Mouse (Mus musculus): ENCODE data around the gene Olfr325.
"Not testable (repeated sequence)": the region's sequence is repeated elsewhere in the genome, so short reads cannot be mapped to it uniquely, and the experiment has no call there.

The Olfr325 gene

DNA sequence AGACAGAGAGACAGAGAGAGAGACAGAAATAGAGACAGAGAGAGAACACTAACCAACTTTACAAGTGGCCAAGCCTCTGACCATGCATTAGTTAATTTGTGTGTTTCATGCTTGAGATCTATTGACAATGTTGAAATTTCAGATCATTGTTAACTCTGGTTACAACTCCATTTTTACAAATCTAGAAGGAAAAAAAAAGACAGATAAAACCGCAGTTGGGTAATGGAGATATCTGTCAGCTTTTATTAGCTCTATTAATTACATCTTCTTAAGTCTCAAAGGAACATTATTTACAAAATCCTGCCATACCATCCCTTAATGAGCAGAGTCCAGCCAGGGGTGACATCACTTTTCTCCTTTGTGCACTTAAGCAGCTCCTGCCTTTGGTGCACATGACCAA lies at the start of gene Olfr325:
Gene Olfr325, plus strand, starts transcription at position 301 of the 400 bp plus-strand sequence.
- DNase-seq (ENCODE audit: low spot score): no peak

DNA sequence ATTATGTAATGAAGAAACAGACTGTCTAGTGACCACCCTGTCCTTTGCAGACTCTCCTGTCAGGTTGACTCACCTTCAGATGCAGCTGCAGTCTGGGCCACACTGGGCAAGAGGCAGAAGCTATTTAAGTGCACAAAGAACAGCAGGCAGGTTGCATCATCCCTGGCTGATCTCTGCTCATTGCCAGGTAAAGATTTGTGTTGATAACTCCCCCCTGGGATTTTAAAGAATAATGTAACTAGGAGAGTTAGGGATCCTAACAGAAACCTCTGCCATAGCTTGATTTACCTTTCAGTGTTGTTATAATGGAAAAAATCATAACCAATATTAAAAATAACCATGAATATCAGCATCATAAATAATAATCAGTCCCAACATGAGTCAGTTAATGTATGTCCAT lies 42.8 kb upstream of the Olfr325 start, which contains the start of gene Olfr330:
Gene Olfr330, minus strand, starts transcription at position 101 of the 400 bp plus-strand sequence.
- not testable (repeated sequence) for DNase-seq (ENCODE audit: low spot score)

DNA sequence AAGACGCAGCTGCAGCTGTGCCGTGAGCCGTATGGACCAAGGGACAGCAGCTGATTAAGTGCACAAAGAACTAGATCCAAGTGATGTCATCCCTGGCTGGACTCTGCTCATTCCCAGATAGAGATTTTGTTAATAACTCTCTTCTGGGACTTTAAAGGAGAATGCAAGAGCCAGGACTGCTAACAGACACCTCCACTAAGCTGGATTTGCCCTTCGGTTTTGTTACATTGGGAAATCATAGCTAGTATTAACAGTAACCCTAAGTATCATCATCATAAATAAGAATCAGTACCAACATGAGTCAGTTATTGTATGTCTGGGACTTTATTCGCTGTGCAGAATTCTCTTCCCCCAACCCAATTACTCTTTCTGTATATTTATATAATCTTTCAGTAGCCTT lies 31.2 kb upstream of the Olfr325 start, which contains the start of gene Olfr329-ps:
Gene Olfr329-ps, minus strand, starts transcription at position 101 of the 400 bp plus-strand sequence.
- DNase-seq (ENCODE audit: low spot score): no peak

DNA sequence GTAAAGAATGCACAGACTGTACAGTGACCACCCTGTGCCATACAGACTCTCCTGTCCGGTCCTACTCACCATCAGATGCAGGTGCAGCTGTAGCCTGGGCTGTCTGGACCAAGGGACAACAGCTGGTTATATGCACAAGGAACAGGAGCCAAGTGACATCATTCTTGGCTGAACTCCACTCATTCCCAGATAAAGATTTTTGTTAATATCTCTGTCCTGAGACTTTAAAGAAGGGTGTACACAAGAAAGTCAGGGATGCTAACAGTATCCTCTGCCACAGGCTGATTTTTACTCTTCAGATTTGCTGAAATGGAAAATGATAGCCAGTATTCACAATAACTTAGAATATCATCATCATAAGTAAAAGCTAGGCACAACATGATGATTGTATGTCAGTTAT lies 22.0 kb upstream of the Olfr325 start, which contains the start of gene Olfr328:
Gene Olfr328, minus strand, starts transcription at position 101 of the 400 bp plus-strand sequence.
- no peak for DNase-seq (ENCODE audit: low spot score)

GRCm38 (mm10) chr11:58570405-58570804 lies 7.1 kb upstream of the Olfr325 start, which contains the start of gene Olfr224:
TSS of gene Olfr224 (minus strand) at chr11:58570553.
- no peak for DNase-seq (ENCODE audit: low spot score)

DNA sequence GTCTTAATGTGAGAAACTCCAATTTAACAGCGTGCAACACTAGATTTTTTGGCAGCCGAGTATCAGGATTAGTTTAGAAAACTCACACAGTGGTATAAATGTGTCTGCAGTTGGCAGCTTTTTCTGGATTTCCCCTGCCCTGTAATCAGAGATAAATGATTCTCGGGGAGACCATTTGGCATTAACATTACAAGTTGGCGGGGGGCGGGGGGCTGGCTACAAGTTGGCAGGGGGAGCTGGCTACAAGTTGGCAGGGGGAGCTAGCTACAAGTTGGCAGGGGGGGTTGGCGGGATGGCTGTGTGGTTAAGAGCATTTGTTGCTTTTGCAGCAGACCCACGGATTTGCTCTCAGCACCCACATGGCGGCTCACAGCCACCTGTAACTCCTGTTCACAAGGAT lies 1.1 kb downstream of the Olfr325 start:
- no peak for DNase-seq (ENCODE audit: low spot score)

DNA sequence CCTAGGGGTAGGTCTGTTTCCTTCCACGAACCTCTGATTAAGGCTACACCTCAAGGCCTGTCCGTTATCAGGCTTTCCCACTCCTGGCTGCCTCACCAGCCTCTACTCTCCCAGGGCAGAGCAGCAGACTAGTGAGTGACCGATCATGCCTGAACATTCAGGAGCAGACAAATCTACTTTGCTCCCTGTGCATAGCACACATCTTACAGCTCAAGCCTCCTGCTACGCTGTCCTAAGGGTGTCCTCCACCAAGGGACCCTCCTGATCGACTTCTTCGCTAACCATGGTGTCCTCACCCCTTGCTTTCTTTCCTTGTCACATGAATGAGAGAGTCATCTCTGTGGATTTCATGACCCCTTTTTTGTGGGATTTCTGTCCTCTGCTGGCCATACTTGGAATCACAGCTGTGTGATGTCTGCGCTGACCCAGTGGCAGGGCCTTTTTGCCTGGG lies 10.4 kb downstream of the Olfr325 start:
- DNase-seq (ENCODE audit: low spot score): no peak

DNA sequence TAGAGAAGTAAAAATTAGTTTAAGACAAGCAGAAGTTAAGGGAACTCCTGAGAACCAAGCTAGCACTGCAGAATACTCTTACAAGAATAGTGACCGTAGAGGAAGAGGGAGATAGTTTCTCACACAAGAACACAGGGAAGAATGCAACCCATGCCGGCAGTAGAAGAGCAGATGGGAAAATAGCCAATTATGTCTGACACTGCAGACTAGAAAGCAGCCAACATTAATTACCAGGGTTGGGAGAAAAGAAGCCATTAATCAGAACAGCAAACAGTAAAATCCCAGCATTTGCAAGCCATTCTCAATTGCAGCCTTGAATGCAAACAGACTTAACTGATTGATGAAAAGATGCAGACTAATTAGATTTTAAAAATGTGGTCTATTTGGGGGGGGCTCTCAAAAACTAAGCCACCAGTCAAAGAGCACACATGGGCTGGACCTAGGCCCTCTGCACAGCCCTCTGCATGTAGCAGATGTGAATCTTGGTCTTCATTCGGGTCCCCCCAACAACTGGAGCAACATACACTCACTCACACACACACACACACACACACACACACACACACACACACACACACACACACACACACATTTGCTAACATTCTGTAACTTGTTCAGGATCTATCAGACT lies 11.2 kb downstream of the Olfr325 start:
- no peak for DNase-seq (ENCODE audit: low spot score)

- DNase-seq (ENCODE audit: low spot score): no peak
Observed at GRCm38 (mm10) chr11:58594814-58595213, 17.3 kb downstream of the Olfr325 start, which contains the start of gene Olfr324. TSS of gene Olfr324 (plus strand) at chr11:58595114.

- no peak for DNase-seq (ENCODE audit: low spot score)
Observed at GRCm38 (mm10) chr11:58597837-58598236, 20.3 kb downstream of the Olfr325 start.

DNA sequence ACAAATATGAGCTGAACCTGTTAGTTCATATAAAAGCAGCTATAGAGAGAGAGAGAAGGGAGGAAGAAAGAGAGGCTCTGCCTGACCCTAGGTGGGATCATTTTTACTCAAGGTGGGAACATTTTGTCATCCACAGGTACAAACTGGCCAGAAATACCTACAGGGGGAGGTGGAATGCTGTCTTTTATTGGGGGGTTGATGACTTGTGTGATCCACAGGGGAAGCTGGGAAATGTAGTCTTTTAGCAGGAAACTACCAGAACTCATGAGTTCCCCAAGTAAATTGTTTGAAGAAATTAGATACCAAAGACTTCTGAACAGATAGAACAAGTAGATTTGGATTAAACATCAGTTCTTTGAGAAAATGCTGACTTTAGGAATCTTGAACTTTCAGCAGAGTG lies 24.5 kb downstream of the Olfr325 start:
- no peak for DNase-seq (ENCODE audit: low spot score)

- no peak for DNase-seq (ENCODE audit: low spot score)
Observed at GRCm38 (mm10) chr11:58602800-58603560, 25.4 kb downstream of the Olfr325 start.

GRCm38 (mm10) chr11:58604688-58605087 lies 27.2 kb downstream of the Olfr325 start:
- DNase-seq (ENCODE audit: low spot score): no peak

DNA sequence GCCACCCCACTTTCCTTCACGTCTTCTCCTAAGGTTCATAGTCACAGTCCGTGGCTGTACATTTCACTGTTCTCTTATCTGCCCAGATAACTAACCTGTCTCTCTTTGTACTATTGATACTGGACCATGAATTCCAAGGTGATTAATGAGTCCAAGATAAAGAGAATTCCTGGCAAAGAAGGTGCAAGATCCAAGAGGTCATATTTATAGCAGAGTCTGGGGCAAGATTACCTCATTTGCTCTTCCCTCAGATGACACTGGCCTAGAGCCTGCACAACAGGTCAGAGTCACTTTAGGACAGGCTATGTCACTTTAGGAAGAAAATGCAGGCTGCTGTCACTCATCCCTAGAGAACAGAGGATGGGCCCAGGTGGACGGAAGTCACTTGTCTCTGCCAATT lies 27.7 kb downstream of the Olfr325 start:
- DNase-seq (ENCODE audit: low spot score): no peak

- no peak for DNase-seq (ENCODE audit: low spot score)
Observed at GRCm38 (mm10) chr11:58606177-58606919, 28.8 kb downstream of the Olfr325 start.

GRCm38 (mm10) chr11:58607030-58607429 lies 29.5 kb downstream of the Olfr325 start:
- DNase-seq (ENCODE audit: low spot score): no peak

GRCm38 (mm10) chr11:58613359-58613758 lies 35.8 kb downstream of the Olfr325 start:
- no peak for DNase-seq (ENCODE audit: low spot score)

GRCm38 (mm10) chr11:58614526-58614925 lies 37.0 kb downstream of the Olfr325 start:
- no peak for DNase-seq (ENCODE audit: low spot score)

GRCm38 (mm10) chr11:58615975-58616374 lies 38.4 kb downstream of the Olfr325 start, which contains the start of gene 2210407C18Rik:
TSS of gene 2210407C18Rik (minus strand) at chr11:58616075.
- DNase-seq (ENCODE audit: low spot score): no peak

DNA sequence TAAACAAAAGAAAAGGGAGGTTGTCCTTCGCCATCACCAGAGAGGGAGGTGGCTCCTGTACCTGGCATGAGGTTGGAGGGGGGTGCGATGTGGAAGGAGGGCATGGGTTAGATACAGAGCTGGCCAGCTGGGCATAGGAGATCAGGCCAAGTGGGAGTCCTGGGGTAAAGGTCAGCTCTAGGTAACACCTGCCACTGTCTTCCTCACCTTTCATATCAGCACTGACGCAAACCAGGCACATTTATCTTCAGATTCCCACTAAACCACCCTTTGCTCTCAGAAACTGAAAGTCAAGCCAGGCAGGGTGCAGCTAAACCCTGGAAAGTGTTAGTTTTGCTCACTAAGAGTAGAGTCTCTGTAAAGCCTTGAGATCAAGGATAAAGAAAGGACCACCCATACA lies 40.8 kb downstream of the Olfr325 start:
- no peak for DNase-seq (ENCODE audit: low spot score)

GRCm38 (mm10) chr11:58618793-58619192 lies 41.3 kb downstream of the Olfr325 start:
- no peak for DNase-seq (ENCODE audit: low spot score)

DNA sequence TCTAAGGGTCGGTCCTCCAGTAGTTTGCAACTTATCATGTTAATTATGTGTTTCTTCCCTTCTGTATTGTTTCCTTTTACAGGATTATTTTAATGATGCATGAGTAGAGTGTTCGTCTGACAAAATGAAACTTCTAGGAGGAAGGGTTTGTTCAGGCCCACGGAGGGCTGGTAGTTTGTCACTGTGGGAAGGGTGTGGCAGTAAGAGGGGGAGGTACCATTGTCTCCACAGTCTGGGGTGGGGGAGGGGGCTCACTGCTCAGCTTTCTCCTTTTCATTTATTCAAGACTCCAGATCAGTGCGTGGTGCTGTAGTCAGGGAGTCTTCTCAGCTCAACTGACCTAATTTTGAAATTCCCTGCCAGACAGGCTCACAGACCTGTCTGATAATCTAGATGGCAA lies 48.6 kb downstream of the Olfr325 start:
- DNase-seq (ENCODE audit: low spot score): no peak
